Mouse (Mus musculus) intestine, postnatal 0 days (tissue): ENCODE data around the gene Jagn1. TPM values are rescaled to one million over a fixed set of nuclear protein-coding genes. Genes with fewer than 3 reads are reported as not detected.

Source experiments
- ATAC-seq: fragments of 200-750 bp; cut with Nextera tagmentation; 2 replicates; pipeline ENCODE4 v1.8.0; 2017; ENCODE audit warnings: mild to moderate bottlenecking, moderate TSS enrichment, moderate library complexity
- H3K27ac ChIP-seq: fragments of 300-500 bp; sonication (generic); 2 replicates; pipeline ENCODE4 v1.5.1; 2014; ENCODE audit warnings: mild to moderate bottlenecking, low read depth, low read length, moderate library complexity
- H3K27me3 ChIP-seq: fragments of 300-500 bp; sonication (generic); replicated peaks from 2 replicates; pipeline ENCODE4 v1.6.1; 2014; ENCODE audit warnings: low read length, mixed read lengths; ENCODE audit not compliant: control insufficient read depth, insufficient read depth
- H3K36me3 ChIP-seq: fragments of 300-500 bp; sonication (generic); 2 replicates; pipeline ENCODE4 v1.6.1; 2014; ENCODE audit warnings: mild to moderate bottlenecking, moderate library complexity; ENCODE audit not compliant: control insufficient read depth, insufficient read depth
- H3K4me1 ChIP-seq: fragments of 300-500 bp; sonication (generic); replicated peaks from 2 replicates; pipeline ENCODE4 v1.6.1; 2014; ENCODE audit warnings: antibody characterized with exemption, low read length, mixed read lengths; ENCODE audit not compliant: control insufficient read depth, insufficient read depth
- H3K4me2 ChIP-seq: fragments of 300-500 bp; sonication (generic); replicated peaks from 2 replicates; pipeline ENCODE4 v1.6.1; 2014; ENCODE audit warnings: low read depth, mild to moderate bottlenecking, moderate library complexity
- H3K4me3 ChIP-seq: fragments of 300-500 bp; sonication (generic); 2 replicates; pipeline ENCODE4 v1.5.1; 2014; ENCODE audit warnings: low read depth, low read length
- H3K9ac ChIP-seq: fragments of 300-500 bp; sonication (generic); 2 replicates; pipeline ENCODE4 v1.6.1; 2014; ENCODE audit warnings: mild to moderate bottlenecking, low read depth, low read length
- H3K9me3 ChIP-seq: fragments of 300-500 bp; sonication (generic); 2 replicates; pipeline ENCODE4 v1.6.1; 2016; ENCODE audit warnings: mixed run types; ENCODE audit not compliant: control insufficient read depth
- CTCF ChIP-seq: sonication (generic); IDR thresholded peaks from 2 replicates; pipeline ENCODE4 v1.5.1; 2016; ENCODE audit warnings: low read depth, mild to moderate bottlenecking, control low read depth, antibody characterized with exemption, moderate library complexity
- WGBS: fragments of 180-500 bp; shearing (Covaris S2); extraction: QIAGEN DNeasy Blood & Tissue Kit; methylation state at CpG from one replicate; pipeline ENCODE4 v1.1.7; 2014; 5-methylcytosine and 5-hydroxymethylcytosine counted together
- polyA plus RNA-seq: library from polyadenylated mRNA; unstranded; fragments of >200 nt; fragmentation: Nextera tagmentation; extraction: Ambion mirVana; gene quantifications from 2 replicates; pipeline ENCODE4 v1.2.1, GENCODE M21; 2015

Jagn1 gene
- polyA plus RNA-seq, 1 experiment from 2014 or later, result 44.9 TPM

DNA sequence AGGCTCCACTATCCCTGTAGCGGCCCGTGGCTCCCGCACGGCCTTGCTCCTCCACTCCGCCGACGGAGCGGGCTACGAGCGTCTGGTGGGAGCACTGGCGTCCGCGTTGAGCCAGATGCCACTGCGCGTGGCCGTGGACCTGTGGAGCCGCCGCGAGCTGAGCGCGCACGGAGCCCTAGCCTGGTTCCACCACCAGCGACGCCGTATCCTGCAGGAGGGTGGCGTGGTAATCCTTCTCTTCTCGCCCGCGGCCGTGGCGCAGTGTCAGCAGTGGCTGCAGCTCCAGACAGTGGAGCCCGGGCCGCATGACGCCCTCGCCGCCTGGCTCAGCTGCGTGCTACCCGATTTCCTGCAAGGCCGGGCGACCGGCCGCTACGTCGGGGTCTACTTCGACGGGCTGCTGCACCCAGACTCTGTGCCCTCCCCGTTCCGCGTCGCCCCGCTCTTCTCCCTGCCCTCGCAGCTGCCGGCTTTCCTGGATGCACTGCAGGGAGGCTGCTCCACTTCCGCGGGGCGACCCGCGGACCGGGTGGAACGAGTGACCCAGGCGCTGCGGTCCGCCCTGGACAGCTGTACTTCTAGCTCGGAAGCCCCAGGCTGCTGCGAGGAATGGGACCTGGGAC lies 40.2 kb downstream of the Jagn1 start:
- H3K9me3 ChIP-seq, result no peaks in the 10 kb centered on the region
- peak; percentile 47 for TF ChIP-seq CTCF
- peak; percentile 45 for ATAC-seq
- peak overlapping the region; percentile 53 for H3K9ac ChIP-seq
- peak overlapping the region; percentile 72 for H3K4me2 ChIP-seq
- no peaks in the 10 kb centered on the region for H3K4me1 ChIP-seq
- H3K27me3 ChIP-seq, result no peaks in the 10 kb centered on the region
- 4% methylated on average over 64 of the region's 65 CpGs for WGBS
- peak overlapping the region; percentile 87 for H3K27ac ChIP-seq
- peaks cover 7% of the 10 kb centered on the region; the same call in 1 of the 2 replicates for H3K36me3 ChIP-seq
- peak overlapping the region; percentile 49 for H3K4me3 ChIP-seq

DNA sequence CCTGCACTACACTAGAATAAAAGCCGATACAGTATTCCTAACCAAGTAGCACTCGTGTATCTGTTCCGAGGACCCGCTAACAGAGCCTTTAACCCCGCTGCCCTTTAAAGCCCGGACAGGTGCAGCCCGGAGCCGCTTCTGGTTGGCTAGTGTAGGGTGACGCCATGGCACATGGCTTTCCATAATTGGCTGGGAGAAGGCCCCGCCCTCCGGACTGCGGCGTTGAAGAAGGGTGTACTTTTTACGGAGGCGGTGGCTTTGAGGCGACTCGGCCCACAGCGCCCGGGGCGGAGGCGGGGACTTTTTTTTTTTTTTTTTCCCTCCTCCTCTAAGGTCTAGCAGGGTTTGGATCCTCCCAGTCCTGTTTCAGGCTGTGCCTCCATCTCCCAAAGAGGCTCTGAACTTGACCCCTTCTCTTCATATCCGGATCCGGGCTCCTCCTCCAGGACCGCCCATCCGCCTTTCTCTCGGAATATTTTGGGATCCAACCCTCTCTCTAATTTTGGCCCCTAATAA lies 40.8 kb downstream of the Jagn1 start, which contains the start of gene Creld1:
Creld1 (plus strand) TSS at position 198 of the 516 bp plus-strand sequence.
- H3K27ac ChIP-seq, result peak within 1 kb of the TSS; percentile 87

GRCm38 (mm10) chr6:113483729-113484128 lies 41.4 kb downstream of the Jagn1 start:
- H3K36me3 ChIP-seq, result peaks cover 5% of the 10 kb centered on the region
- H3K27ac ChIP-seq, result peak overlapping the region; percentile 54; the same call in 1 of the 2 replicates
- H3K4me1 ChIP-seq, result no peaks in the 10 kb centered on the region
- H3K4me3 ChIP-seq, result peak overlapping the region; percentile 49
- peak overlapping the region; percentile 72 for H3K4me2 ChIP-seq
- H3K9me3 ChIP-seq, result no peaks in the 10 kb centered on the region
- 8% methylated on average over 10 of the region's 10 CpGs for WGBS
- peak overlapping the region; percentile 54 for H3K9ac ChIP-seq
- ATAC-seq, result no peak; the same call in 1 of the 2 replicates
- TF ChIP-seq CTCF, result peak; percentile 37
- no peaks in the 10 kb centered on the region for H3K27me3 ChIP-seq

More for the DNA sequence above, 40.8 kb downstream of the Jagn1 start, which contains the start of gene Creld1:
- peaks cover 5% of the 10 kb centered on the region; the same call in 1 of the 2 replicates for H3K36me3 ChIP-seq
- no peaks in the 10 kb centered on the region for H3K9me3 ChIP-seq
- no peak for TF ChIP-seq CTCF
- peak within 1 kb of the TSS; percentile 72 for H3K4me2 ChIP-seq
- H3K27me3 ChIP-seq, result no peaks in the 10 kb centered on the region
- peak; percentile 95 for ATAC-seq
- H3K4me3 ChIP-seq, result peak within 1 kb of the TSS; percentile 49
- under 1% methylated on average over 26 of the region's 26 CpGs for WGBS
- H3K9ac ChIP-seq, result peak within 1 kb of the TSS; percentile 54
- H3K4me1 ChIP-seq, result no peaks in the 10 kb centered on the region

DNA sequence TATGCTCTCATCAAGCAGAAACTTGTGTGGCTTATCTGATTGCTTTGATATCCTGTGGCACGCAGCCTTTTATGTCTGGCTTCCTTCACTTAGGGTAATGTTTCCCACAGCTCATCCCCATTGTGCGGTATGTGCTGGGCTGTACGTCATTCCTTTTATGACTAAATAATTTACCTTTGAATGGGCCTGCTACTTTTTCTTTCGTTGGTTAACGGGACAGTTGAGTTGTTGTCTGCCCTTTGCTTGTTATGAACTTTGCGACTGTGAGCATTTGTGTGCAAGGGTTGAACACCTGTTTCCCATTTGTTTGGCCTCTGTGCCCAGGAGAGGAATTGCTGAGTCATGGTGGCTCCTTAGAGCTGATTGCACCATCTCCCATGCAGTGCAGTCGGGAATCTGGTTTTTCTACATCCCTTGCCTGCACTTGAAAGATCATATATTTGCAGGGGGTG lies 44.8 kb downstream of the Jagn1 start:
- H3K36me3 ChIP-seq, result peaks cover 25% of the 10 kb centered on the region; the same call in 1 of the 2 replicates
- 22% methylated on average over 7 of the region's 7 CpGs for WGBS

DNA sequence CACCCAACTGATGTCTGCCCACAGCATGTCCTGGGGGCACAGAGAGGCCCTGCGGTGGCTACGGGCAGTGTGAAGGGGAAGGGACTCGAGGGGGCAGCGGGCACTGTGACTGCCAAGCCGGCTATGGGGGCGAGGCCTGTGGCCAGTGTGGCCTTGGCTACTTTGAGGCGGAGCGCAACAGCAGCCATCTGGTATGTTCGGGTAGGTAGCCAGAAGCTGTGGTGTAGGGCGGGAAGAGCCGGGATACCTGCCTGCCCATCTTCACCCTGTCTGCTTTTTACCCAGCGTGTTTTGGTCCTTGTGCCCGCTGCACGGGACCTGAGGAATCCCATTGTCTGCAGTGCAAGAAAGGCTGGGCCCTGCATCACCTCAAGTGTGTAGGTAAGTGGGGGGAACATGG lies 47.0 kb downstream of the Jagn1 start:
- H3K9ac ChIP-seq, result no peak overlapping the region
- H3K36me3 ChIP-seq, result peaks cover 25% of the 10 kb centered on the region; the same call in 1 of the 2 replicates
- no peaks in the 10 kb centered on the region for H3K4me1 ChIP-seq
- no peak for TF ChIP-seq CTCF
- no peaks in the 10 kb centered on the region for H3K9me3 ChIP-seq
- no peaks in the 10 kb centered on the region for H3K27me3 ChIP-seq
- no peak for ATAC-seq
- no peak overlapping the region for H3K27ac ChIP-seq
- no peak overlapping the region for H3K4me3 ChIP-seq
- H3K4me2 ChIP-seq, result no peak overlapping the region
- WGBS, result 95% methylated on average over 14 of the region's 14 CpGs

More for the DNA sequence above, 44.8 kb downstream of the Jagn1 start:
- H3K27me3 ChIP-seq, result no peaks in the 10 kb centered on the region
- peak; percentile 50 for ATAC-seq
- H3K27ac ChIP-seq, result no peak overlapping the region
- H3K9ac ChIP-seq, result no peak overlapping the region
- H3K4me1 ChIP-seq, result no peaks in the 10 kb centered on the region
- H3K4me3 ChIP-seq, result no peak overlapping the region
- 0 out of 2 replicates have a peak overlapping the region, but pooled peaks have one; percentile 10 for H3K4me2 ChIP-seq
- no peak for TF ChIP-seq CTCF
- H3K9me3 ChIP-seq, result no peaks in the 10 kb centered on the region

DNA sequence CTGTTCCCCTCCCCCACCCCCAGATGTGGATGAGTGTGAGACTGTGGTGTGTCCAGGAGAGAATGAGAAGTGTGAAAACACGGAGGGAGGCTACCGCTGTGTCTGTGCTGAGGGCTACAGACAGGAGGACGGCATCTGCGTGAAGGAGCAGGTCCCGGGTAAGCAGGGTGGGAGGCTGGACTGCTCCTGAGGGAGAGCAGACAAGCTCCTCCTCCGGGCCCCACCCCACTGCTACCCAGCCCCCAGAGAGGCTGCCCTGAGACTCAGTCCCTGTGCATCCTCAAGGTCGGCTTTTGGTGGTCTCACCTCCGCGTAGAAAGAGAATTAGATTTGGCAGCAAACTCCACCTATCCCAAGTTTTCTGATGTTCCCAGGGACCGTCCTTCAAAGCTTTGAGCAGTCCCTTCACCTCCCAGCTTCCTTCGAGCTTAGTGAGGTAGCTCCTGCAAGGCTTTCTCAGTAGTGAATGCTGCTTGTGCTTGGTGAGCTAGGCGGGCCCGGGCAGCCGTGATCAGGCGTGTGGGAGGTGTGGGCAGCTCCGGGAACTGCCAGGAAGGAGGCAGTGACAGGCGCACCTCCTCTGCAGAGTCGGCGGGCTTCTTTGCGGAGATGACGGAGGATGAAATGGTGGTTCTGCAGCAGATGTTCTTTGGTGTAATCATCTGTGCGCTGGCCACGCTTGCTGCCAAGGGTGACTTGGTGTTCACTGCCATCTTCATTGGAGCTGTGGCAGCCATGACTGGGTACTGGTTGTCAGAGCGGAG lies 49.9 kb downstream of the Jagn1 start:
- WGBS, result 78% methylated on average over 24 of the region's 24 CpGs
- Histone ChIP-seq H3K27ac (no peak overlapping the region), H3K9me3 (no peaks in the 10 kb centered on the region), H3K4me1 (0 out of 2 replicates have a peak, but pooled peaks cover 6% of the 10 kb centered on the region), H3K4me2 (no peak overlapping the region), H3K27me3 (peaks cover 7% of the 10 kb centered on the region; the same call in 1 of the 2 replicates), H3K4me3 (no peak overlapping the region), H3K36me3 (peaks cover 25% of the 10 kb centered on the region; the same call in 1 of the 2 replicates), H3K9ac (no peak overlapping the region)
- TF ChIP-seq CTCF, result no peak
- ATAC-seq, result no peak
